10 mouse cellular contexts compared by ENCODE assay signal in the genomic region with DNA sequence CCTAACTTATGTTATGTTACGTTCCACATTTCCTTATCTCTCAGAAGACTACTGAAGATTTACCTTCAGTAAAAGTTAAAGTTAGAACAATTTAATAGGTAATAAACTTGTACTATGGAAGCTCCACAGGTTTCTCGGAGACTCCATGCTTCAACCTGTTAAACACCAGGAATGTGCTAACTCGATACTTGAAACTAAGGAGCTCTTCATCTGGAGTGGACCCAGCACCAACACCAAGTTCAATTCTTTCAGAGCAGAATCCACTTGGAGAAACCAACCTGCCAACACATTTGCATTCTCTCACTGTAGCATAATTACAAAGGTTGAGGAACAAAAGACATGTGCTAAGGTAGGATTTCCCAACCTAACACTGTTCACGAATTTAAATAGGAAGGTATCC. TPM values are rescaled to one million over a fixed set of nuclear protein-coding genes. Genes with fewer than 3 reads are reported as not detected.
DNase-seq lines count a peak whose midpoint lies in the region; ATAC-seq and TF ChIP-seq lines count a peak whose summit lies in the region.
"Had no signal": no experiment of that assay in that cellular context is flagged by ENCODE, and none has a peak within 500 bp of the region (broad histone marks: within the 10 kb centered on the region; RNA-seq: fewer than 3 reads in every experiment).

No protein-coding gene starts in this region.

- H3K4me3 ChIP-seq in erythroblast, embryonic 14.5 days (replicated peaks) = peak overlapping the region; percentile 88
- peak overlapping the region; percentile 48 to 94 (median 74) for H3K4me3 ChIP-seq in CH12.LX (replicated peaks in 1 of 3; ENCODE audit: low read depth in 2 of 3, low read length in 2 of 3, poor library complexity in 1 of 3)
- H3K4me3 ChIP-seq in heart, postnatal 0 days (ENCODE audit: low read depth, low read length) = no peak overlapping the region
- H3K4me3 ChIP-seq in liver, embryonic 13.5 days (replicated peaks) = peak overlapping the region; percentile 98

- H3K79me2 ChIP-seq in CH12.LX (replicated peaks; ENCODE audit: control insufficient read depth, extremely low read depth, insufficient read depth, poor library complexity, severe bottlenecking) = peaks cover 65% of the 10 kb centered on the region

- H3K9ac ChIP-seq in CH12.LX (ENCODE audit: insufficient read depth, low read depth) = peak overlapping the region; percentile 100
- no peak overlapping the region for H3K9ac ChIP-seq in heart, postnatal 0 days (replicated peaks; ENCODE audit: low read depth, low read length)
- peak overlapping the region; percentile 97 for H3K9ac ChIP-seq in liver, embryonic 13.5 days

- no peak for ATAC-seq in erythroblast, adult 5-6 weeks (replicated peaks; ENCODE audit: low FRiP score, poor library complexity, severe bottlenecking)
- ATAC-seq in heart, postnatal 0 days (ENCODE audit: insufficient read depth, low read depth) = no peak
- no peak for ATAC-seq in liver, embryonic 13.5 days (ENCODE audit: low read depth)

- H3K27me3 ChIP-seq in erythroblast, embryonic 14.5 days (ENCODE audit: control insufficient read depth) = no peaks in the 10 kb centered on the region
- no peaks in the 10 kb centered on the region for H3K27me3 ChIP-seq in CH12.LX (replicated peaks)
- no peaks in the 10 kb centered on the region for H3K27me3 ChIP-seq in heart, postnatal 0 days (ENCODE audit: control insufficient read depth, insufficient read depth, low read length)
- no peaks in the 10 kb centered on the region for H3K27me3 ChIP-seq in liver, embryonic 13.5 days

- H3K4me1 ChIP-seq in erythroblast, embryonic 14.5 days (ENCODE audit: control insufficient read depth) = peaks cover 22% of the 10 kb centered on the region
- peaks cover 9 to 38% of the 10 kb centered on the region in 2 experiments; a peak in 3 of 4 replicates for H3K4me1 ChIP-seq in CH12.LX (ENCODE audit: control insufficient read depth in 1 of 2, insufficient read depth in 2 of 2)
- H3K4me1 ChIP-seq in heart, postnatal 0 days (ENCODE audit: control insufficient read depth, insufficient read depth) = peaks cover 5% of the 10 kb centered on the region
- peaks cover 34% of the 10 kb centered on the region for H3K4me1 ChIP-seq in liver, embryonic 13.5 days (replicated peaks)

- peak overlapping the region; percentile 100 for H3K4me2 ChIP-seq in CH12.LX (ENCODE audit: insufficient read depth, low read depth, poor library complexity, severe bottlenecking)
- peak overlapping the region; percentile 77; the same call in 1 of the 2 replicates for H3K4me2 ChIP-seq in heart, postnatal 0 days (ENCODE audit: low read depth, low read length)
- H3K4me2 ChIP-seq in liver, embryonic 13.5 days = peak overlapping the region; percentile 81

- no peak for TF ChIP-seq RAD21 in CH12.LX (IDR thresholded peaks at IDR 0.05; ENCODE audit: low read depth, low read length)

- peaks cover 52% of the 10 kb centered on the region for H3K36me3 ChIP-seq in erythroblast, embryonic 14.5 days (ENCODE audit: control insufficient read depth)
- H3K36me3 ChIP-seq in CH12.LX (replicated peaks in 1 of 2; ENCODE audit: control insufficient read depth in 1 of 2, insufficient read depth in 1 of 2, low read length in 1 of 2) = peaks cover 33 to 48% of the 10 kb centered on the region in 2 experiments
- H3K36me3 ChIP-seq in heart, postnatal 0 days (replicated peaks; ENCODE audit: control insufficient read depth, insufficient read depth, low read length) = peaks cover 36% of the 10 kb centered on the region
- peaks cover 46% of the 10 kb centered on the region for H3K36me3 ChIP-seq in liver, embryonic 13.5 days

- no peak overlapping the region for H3K27ac ChIP-seq in CH12.LX (ENCODE audit: insufficient read depth, low read depth)
- no peak overlapping the region for H3K27ac ChIP-seq in heart, postnatal 0 days (ENCODE audit: low read depth)
- no peak overlapping the region for H3K27ac ChIP-seq in liver, embryonic 13.5 days

- no peaks in the 10 kb centered on the region for H3K9me3 ChIP-seq in erythroblast, embryonic 14.5 days (ENCODE audit: control insufficient read depth, low read length)
- H3K9me3 ChIP-seq in CH12.LX (replicated peaks; ENCODE audit: low read length) = no peaks in the 10 kb centered on the region
- no peaks in the 10 kb centered on the region for H3K9me3 ChIP-seq in heart, postnatal 0 days (replicated peaks; ENCODE audit: control insufficient read depth, low read length)
- H3K9me3 ChIP-seq in liver, embryonic 13.5 days (replicated peaks) = no peaks in the 10 kb centered on the region

- in situ Hi-C loops in CH12.LX (cut with MboI; ENCODE audit: low pct_ligation_motif_present, low pct_unique_long_range_greater_than_20kb, low sequenced_read_pairs) = no loop called here

- DNase-seq in CH12.LX (ENCODE audit: extremely low read depth) (no peak), MN1 (ENCODE audit: low spot score) (no peak)
- no peak for DNase-seq in heart, postnatal 0 days (ENCODE audit: low spot score)
- no peak for DNase-seq in liver, embryonic 13.5 days
- no peak for DNase-seq in thymus, postnatal 4 days
- DNase-seq in ovary, postnatal 10 days (ENCODE audit: low spot score) = no peak
- DNase-seq: gastrocnemius, postnatal 14 days had no signal

- no peak for TF ChIP-seq POLR2A in CH12.LX (IDR thresholded peaks at IDR 0.05; ENCODE audit: low read depth, low read length)

- no peak for TF ChIP-seq CTCF in CH12.LX (conservative IDR thresholded peaks at IDR 0.05 in 1 of 2, IDR thresholded peaks at IDR 0.05 in 1 of 2; ENCODE audit: low read depth in 2 of 2, low read length in 2 of 2)
- TF ChIP-seq CTCF in heart, postnatal 0 days (IDR thresholded peaks at IDR 0.05; ENCODE audit: low read depth) = no peak

- 39% methylated on average over 4 of the region's 4 CpGs for WGBS in heart, postnatal 0 days
- 46% methylated on average over 4 of the region's 4 CpGs for WGBS in liver, embryonic 13.5 days (ENCODE audit: insufficient replicate concordance)

- dilution Hi-C loops in CH12.LX (cut with MboI; ENCODE audit: extremely low pct_ligation_motif_present, extremely low pct_unique_long_range_greater_than_20kb, low sequenced_read_pairs) = no loop called here

- TF ChIP-seq EP300 in CH12.LX (IDR thresholded peaks at IDR 0.05; ENCODE audit: low read length) = no peak
- TF ChIP-seq EP300 in heart, postnatal 0 days (IDR thresholded peaks at IDR 0.05; ENCODE audit: low read depth) = no peak

RNA-seq across cellular contexts. Expression of gene Btf3, which starts 1.7 kb away (rescaled TPM):
- polyA plus RNA-seq in erythroblast, embryonic 14.5 days (2012) = 12.9 and 15.8 TPM in 2 replicates
- total RNA-seq in erythroblast, adult 5-6 weeks (2015; ENCODE audit: low replicate concordance) = 325 and 335 TPM in 2 replicates
- total RNA-seq in erythroblast, adult 5-6 weeks (2017; ENCODE audit: low replicate concordance) = 314 and 425 TPM in 2 replicates
- total RNA-seq in CH12.LX (2012; rRNA removed) = 1,038 and 1,073 TPM in 2 replicates
- 1,568 and 1,693 TPM in 2 replicates for total RNA-seq in CH12.LX (2014; rRNA removed)
- polyA plus RNA-seq in CH12.LX (2012; ENCODE audit: insufficient read length, low read depth) = 1,281 and 1,367 TPM in 2 replicates
- total RNA-seq in heart, postnatal 0 days (2014; rRNA removed; ENCODE audit: low replicate concordance) = 208 and 210 TPM in 2 replicates
- 384 and 393 TPM in 2 replicates for polyA plus RNA-seq in heart, postnatal 0 days (2015; fragmentation: Nextera tagmentation; extraction: Ambion mirVana)
- 521 and 607 TPM in 2 replicates for polyA plus RNA-seq in liver, embryonic 13.5 days (2015; fragmentation: Nextera tagmentation; extraction: Ambion mirVana)

RNA-seq across cellular contexts. Expression of gene Gm21976, which starts 35.4 kb away (rescaled TPM):
- not detected in 2 replicates for polyA plus RNA-seq in erythroblast, embryonic 14.5 days (2012)
- not detected in 2 replicates for total RNA-seq in erythroblast, adult 5-6 weeks (2015; ENCODE audit: low replicate concordance)
- total RNA-seq in erythroblast, adult 5-6 weeks (2017; ENCODE audit: low replicate concordance) = not detected in 2 replicates
- total RNA-seq in CH12.LX (2012; rRNA removed) = not detected in 2 replicates
- total RNA-seq in CH12.LX (2014; rRNA removed) = not detected in 2 replicates
- not detected in 2 replicates for polyA plus RNA-seq in CH12.LX (2012; ENCODE audit: insufficient read length, low read depth)
- not detected in 2 replicates for total RNA-seq in heart, postnatal 0 days (2014; rRNA removed; ENCODE audit: low replicate concordance)
- 0.16 TPM in 1 of 2 replicates, not detected in the other for polyA plus RNA-seq in heart, postnatal 0 days (2015; fragmentation: Nextera tagmentation; extraction: Ambion mirVana)
- polyA plus RNA-seq in liver, embryonic 13.5 days (2015; fragmentation: Nextera tagmentation; extraction: Ambion mirVana) = not detected in 2 replicates
- total RNA-seq: gastrocnemius, postnatal 14 days had no signal
- polyA plus RNA-seq: urinary bladder, adult 2 months had no signal

RNA-seq across cellular contexts. Expression of gene Foxd1, which starts 38.9 kb away (rescaled TPM):
- polyA plus RNA-seq in erythroblast, embryonic 14.5 days (2012) = not detected in 2 replicates
- total RNA-seq in erythroblast, adult 5-6 weeks (2015; ENCODE audit: low replicate concordance) = not detected in 2 replicates
- total RNA-seq in erythroblast, adult 5-6 weeks (2017; ENCODE audit: low replicate concordance) = not detected in 2 replicates
- total RNA-seq in CH12.LX (2012; rRNA removed) (not detected in 2 replicates), CH12.LX (2014; rRNA removed) (not detected in 2 replicates)
- polyA plus RNA-seq in CH12.LX (2012; ENCODE audit: insufficient read length, low read depth) = not detected in 2 replicates
- not detected in 2 replicates for total RNA-seq in heart, postnatal 0 days (2014; rRNA removed; ENCODE audit: low replicate concordance)
- polyA plus RNA-seq in heart, postnatal 0 days (2015; fragmentation: Nextera tagmentation; extraction: Ambion mirVana) = not detected in 2 replicates
- not detected in 2 replicates for polyA plus RNA-seq in liver, embryonic 13.5 days (2015; fragmentation: Nextera tagmentation; extraction: Ambion mirVana)
- polyA plus RNA-seq: urinary bladder, adult 2 months had no signal

RNA-seq across cellular contexts. Expression of gene Ankra2, which starts 52.2 kb away (rescaled TPM):
- polyA plus RNA-seq in erythroblast, embryonic 14.5 days (2012) = 0.93 and 1.0 TPM in 2 replicates
- 4.6 and 13.8 TPM in 2 replicates for total RNA-seq in erythroblast, adult 5-6 weeks (2015; ENCODE audit: low replicate concordance)
- 7.1 and 7.9 TPM in 2 replicates for total RNA-seq in erythroblast, adult 5-6 weeks (2017; ENCODE audit: low replicate concordance)
- total RNA-seq in CH12.LX (2012; rRNA removed) (10.1 and 11.1 TPM in 2 replicates), CH12.LX (2014; rRNA removed) (12.9 and 15.3 TPM in 2 replicates)
- 12.4 and 14.8 TPM in 2 replicates for polyA plus RNA-seq in CH12.LX (2012; ENCODE audit: insufficient read length, low read depth)
- total RNA-seq in heart, postnatal 0 days (2014; rRNA removed; ENCODE audit: low replicate concordance) = 12.3 and 40.9 TPM in 2 replicates
- 18.5 and 19.3 TPM in 2 replicates for polyA plus RNA-seq in heart, postnatal 0 days (2015; fragmentation: Nextera tagmentation; extraction: Ambion mirVana)
- 7.6 and 9.3 TPM in 2 replicates for polyA plus RNA-seq in liver, embryonic 13.5 days (2015; fragmentation: Nextera tagmentation; extraction: Ambion mirVana)

RNA-seq across cellular contexts. Expression of gene Utp15, which starts 52.3 kb away (rescaled TPM):
- polyA plus RNA-seq in erythroblast, embryonic 14.5 days (2012) = 0.05 and 0.23 TPM in 2 replicates
- 2.3 and 8.6 TPM in 2 replicates for total RNA-seq in erythroblast, adult 5-6 weeks (2015; ENCODE audit: low replicate concordance)
- 7.9 and 9.6 TPM in 2 replicates for total RNA-seq in erythroblast, adult 5-6 weeks (2017; ENCODE audit: low replicate concordance)
- total RNA-seq in CH12.LX (2012; rRNA removed) = 36.8 and 44.3 TPM in 2 replicates
- total RNA-seq in CH12.LX (2014; rRNA removed) = 51.7 and 52.2 TPM in 2 replicates
- 49.4 and 51.7 TPM in 2 replicates for polyA plus RNA-seq in CH12.LX (2012; ENCODE audit: insufficient read length, low read depth)
- 8.5 and 13.9 TPM in 2 replicates for total RNA-seq in heart, postnatal 0 days (2014; rRNA removed; ENCODE audit: low replicate concordance)
- 6.5 and 7.7 TPM in 2 replicates for polyA plus RNA-seq in heart, postnatal 0 days (2015; fragmentation: Nextera tagmentation; extraction: Ambion mirVana)
- polyA plus RNA-seq in liver, embryonic 13.5 days (2015; fragmentation: Nextera tagmentation; extraction: Ambion mirVana) = 17.8 and 22.0 TPM in 2 replicates

Comparison
In these comparisons a context has a peak if more than half of its experiments do, and no peak if none do; other contexts are left out.
1. RNA of gene Btf3, which starts 1.7 kb away (polyA plus RNA-seq): 1,281 to 1,367 TPM in CH12.LX, 521 to 607 TPM in liver, embryonic 13.5 days and 384 to 393 TPM in heart, postnatal 0 days; 12.9 to 15.8 TPM in erythroblast, embryonic 14.5 days; every median in the first group is over 10 times any median in the second.
2. Peak in every context shown above with its lines, with median percentiles within 50 percentile points of each other: H3K4me2 ChIP-seq.